ENCODE assay signal across 9 mouse cellular contexts in genomic region chr1:59613795-59614194, GRCm38 (mm10). TPM values are rescaled to one million over a fixed set of nuclear protein-coding genes. Genes with fewer than 3 reads are reported as not detected.
DNase-seq lines count a peak whose midpoint lies in the region; ATAC-seq and TF ChIP-seq lines count a peak whose summit lies in the region.
"Had no signal": no experiment of that assay in that cellular context is flagged by ENCODE, and none has a peak within 500 bp of the region (broad histone marks: within the 10 kb centered on the region; RNA-seq: fewer than 3 reads in every experiment).

No protein-coding gene starts in this region.

- no peak overlapping the region for H3K9ac ChIP-seq in kidney, embryonic 14.5 days (ENCODE audit: low read depth, low read length)
- peak overlapping the region; percentile 63; the same call in 1 of the 2 replicates for H3K9ac ChIP-seq in ES-E14 (ENCODE audit: insufficient read depth, low read depth, low read length, poor library complexity, severe bottlenecking)
- no peak overlapping the region for H3K9ac ChIP-seq in liver, embryonic 11.5 days (ENCODE audit: low read depth, low read length)

- in situ Hi-C loops in ES-E14 (cut with MboI; ENCODE audit: low sequenced_read_pairs in 2 of 2, unreplicated experiment in 2 of 2): loop anchor here in 1 of 2 experiments (25.0 kb wide), 1 partner anchor 351 kb away; the partner anchor contains the start of gene Cdk15

- H3K4me2 ChIP-seq in kidney, embryonic 14.5 days (replicated peaks; ENCODE audit: low read depth, low read length): no peak overlapping the region
- H3K4me2 ChIP-seq in liver, embryonic 11.5 days: no peak overlapping the region

- H3K27ac ChIP-seq in kidney, embryonic 14.5 days (ENCODE audit: low read depth, low read length): no peak overlapping the region
- no peak overlapping the region; the same call in 1 of the 2 replicates for H3K27ac ChIP-seq in ES-E14 (ENCODE audit: insufficient read depth, low read depth, low read length, poor library complexity, severe bottlenecking)
- H3K27ac ChIP-seq in liver, embryonic 11.5 days (ENCODE audit: low read depth, low read length): no peak overlapping the region

- no peaks in the 10 kb centered on the region for H3K27me3 ChIP-seq in kidney, embryonic 14.5 days (ENCODE audit: control insufficient read depth, insufficient read depth, low read length)
- no peaks in the 10 kb centered on the region for H3K27me3 ChIP-seq in liver, embryonic 11.5 days (replicated peaks; ENCODE audit: control insufficient read depth, insufficient read depth, low read length)

- peak; percentile 38 for DNase-seq in kidney, adult 18-20 months
- peak; percentile 92 for DNase-seq in ES-E14 (ENCODE audit: low read depth, low spot score)
- DNase-seq in brain, adult 2 months (ENCODE audit: low read depth, low spot score): peak; percentile 43
- DNase-seq in gastrocnemius, adult 8-10 months (ENCODE audit: low spot score in 2 of 2): peak; percentile 17 to 20
- DNase-seq in liver, embryonic 11.5 days (ENCODE audit: low spot score): peak; percentile 58
- DNase-seq in retina, postnatal 1 day: peak; percentile 74

- no peak for ATAC-seq in kidney, embryonic 14.5 days (ENCODE audit: low FRiP score, low TSS enrichment)
- peak; percentile 70 for ATAC-seq in liver, embryonic 11.5 days (replicated peaks; ENCODE audit: low FRiP score)
- no peak for ATAC-seq in erythroblast, adult 5-6 weeks (replicated peaks; ENCODE audit: low FRiP score, poor library complexity, severe bottlenecking)

- no peaks in the 10 kb centered on the region for H3K36me3 ChIP-seq in kidney, embryonic 14.5 days (ENCODE audit: control insufficient read depth, insufficient read depth, low read length)
- H3K36me3 ChIP-seq in ES-E14 (ENCODE audit: control insufficient read depth, insufficient read depth, low read length, poor library complexity, severe bottlenecking): no peaks in the 10 kb centered on the region
- H3K36me3 ChIP-seq in liver, embryonic 11.5 days (ENCODE audit: control insufficient read depth, insufficient read depth, low read length): no peaks in the 10 kb centered on the region

- 0 out of 2 replicates have a peak, but pooled peaks cover 3% of the 10 kb centered on the region for H3K4me1 ChIP-seq in kidney, embryonic 14.5 days (ENCODE audit: control insufficient read depth, insufficient read depth, low read length)
- H3K4me1 ChIP-seq in ES-E14 (ENCODE audit: control insufficient read depth in 2 of 2, insufficient read depth in 2 of 2, low read length in 2 of 2, poor library complexity in 1 of 2): peaks cover 2 to 14% of the 10 kb centered on the region in 2 experiments; a peak in 2 of 4 replicates
- H3K4me1 ChIP-seq in liver, embryonic 11.5 days (replicated peaks; ENCODE audit: control insufficient read depth, insufficient read depth, low read length): no peaks in the 10 kb centered on the region

- no peak overlapping the region for H3K4me3 ChIP-seq in kidney, embryonic 14.5 days (ENCODE audit: low read length)
- no peak overlapping the region for H3K4me3 ChIP-seq in ES-E14 (ENCODE audit: insufficient read depth in 1 of 2, low read depth in 1 of 2, low read length in 2 of 2, poor library complexity in 1 of 2, severe bottlenecking in 1 of 2)
- no peak overlapping the region for H3K4me3 ChIP-seq in liver, embryonic 11.5 days (ENCODE audit: low read depth, low read length)
- H3K4me3 ChIP-seq: megakaryocyte, embryonic 14.5 days had no signal

- no peaks in the 10 kb centered on the region for H3K9me3 ChIP-seq in kidney, embryonic 14.5 days (ENCODE audit: control insufficient read depth, low read length)
- H3K9me3 ChIP-seq in ES-E14 (ENCODE audit: control insufficient read depth, insufficient read depth, low read depth, low read length): no peaks in the 10 kb centered on the region
- no peaks in the 10 kb centered on the region for H3K9me3 ChIP-seq in liver, embryonic 11.5 days (ENCODE audit: control insufficient read depth, low read length)

- WGBS in kidney, embryonic 14.5 days: 49% methylated on average over 6 of the region's 6 CpGs
- 33% methylated on average over 6 of the region's 6 CpGs for WGBS in liver, embryonic 11.5 days

TF ChIP-seq in ES-E14, 5 proteins besides CTCF, POLR2A, EP300 and RAD21:
- TF ChIP-seq HCFC1 (IDR thresholded peaks at IDR 0.05; ENCODE audit: borderline replicate concordance, insufficient read depth, low read length) (no peak), ZNF384 (IDR thresholded peaks at IDR 0.05; ENCODE audit: low read depth, low read length) (no peak), ZC3H11A (IDR thresholded peaks at IDR 0.05; ENCODE audit: borderline replicate concordance, low read depth, low read length) (no peak), MAFK (IDR thresholded peaks at IDR 0.05; ENCODE audit: insufficient read depth, low read depth, low read length) (no peak), CHD2 (IDR thresholded peaks at IDR 0.05; ENCODE audit: low read depth, low read length) (no peak)

RNA-seq across cellular contexts. Expression of gene Sumo1, which starts 56.8 kb away (rescaled TPM):
- 460 and 593 TPM in 2 replicates for polyA plus RNA-seq in kidney, embryonic 14.5 days (2014; fragmentation: Nextera tagmentation; extraction: Ambion mirVana)
- 77.9 and 161 TPM in 2 replicates for total RNA-seq in ES-E14 (2012; rRNA removed)
- total RNA-seq in gastrocnemius, adult 8-10 months (2022): 10 to 100 TPM; 59.4 to 67.8 (median 61.6) TPM
- polyA plus RNA-seq in liver, embryonic 11.5 days (2014; fragmentation: Nextera tagmentation; extraction: Ambion mirVana): 345 and 370 TPM in 2 replicates
- 67.4 and 77.5 TPM in 2 replicates for total RNA-seq in erythroblast, adult 5-6 weeks (2015; ENCODE audit: low replicate concordance)
- 58.0 and 82.0 TPM in 2 replicates for total RNA-seq in erythroblast, adult 5-6 weeks (2017; ENCODE audit: low replicate concordance)

Comparison
In these comparisons a context has a peak if more than half of its experiments do, and no peak if none do; other contexts are left out.
1. DNase-seq: peak in every context shown above with its lines; median percentile 92 in ES-E14; 74 in retina, postnatal 1 day; 58 in liver, embryonic 11.5 days; 43 in brain, adult 2 months; 38 in kidney, adult 18-20 months; 18 in gastrocnemius, adult 8-10 months.